Mouse (Mus musculus) heart, embryonic 12.5 days (tissue): ENCODE data around the gene Slc46a3. TPM values are rescaled to one million over a fixed set of nuclear protein-coding genes. Genes with fewer than 3 reads are reported as not detected.

Experiments used
- ATAC-seq: fragments of 200-750 bp; cut with Nextera tagmentation; 2 replicates; pipeline ENCODE4 v1.8.0; 2017; ENCODE audit warnings: moderate TSS enrichment, moderate library complexity; ENCODE audit not compliant: insufficient number of reproducible peaks, low FRiP score
- H3K27ac ChIP-seq: fragments of 300-500 bp; sonication (generic); 2 replicates; pipeline ENCODE4 v1.5.1; 2016; ENCODE audit warnings: mild to moderate bottlenecking, moderate library complexity; ENCODE audit not compliant: poor library complexity, severe bottlenecking
- H3K27me3 ChIP-seq: fragments of 300-500 bp; sonication (generic); replicated peaks from 2 replicates; pipeline ENCODE4 v1.6.1; 2016; ENCODE audit warnings: mild to moderate bottlenecking, moderate library complexity
- H3K36me3 ChIP-seq: fragments of 300-500 bp; sonication (generic); 2 replicates; pipeline ENCODE4 v1.6.1; 2016; ENCODE audit warnings: mild to moderate bottlenecking, moderate library complexity
- H3K4me1 ChIP-seq: fragments of 300-500 bp; sonication (generic); replicated peaks from 2 replicates; pipeline ENCODE4 v1.6.1; 2016; ENCODE audit warnings: mild to moderate bottlenecking
- H3K4me2 ChIP-seq: fragments of 300-500 bp; sonication (generic); 2 replicates; pipeline ENCODE4 v1.6.1; 2016; ENCODE audit warnings: mild to moderate bottlenecking, moderate library complexity
- H3K4me3 ChIP-seq: fragments of 300-500 bp; sonication (generic); 2 replicates; pipeline ENCODE4 v1.5.1; 2016; ENCODE audit warnings: mild to moderate bottlenecking
- H3K9ac ChIP-seq: fragments of 300-500 bp; sonication (generic); 2 replicates; pipeline ENCODE4 v1.6.1; 2016; ENCODE audit warnings: mild to moderate bottlenecking, moderate library complexity
- H3K9me3 ChIP-seq: fragments of 300-500 bp; sonication (generic); replicated peaks from 2 replicates; pipeline ENCODE4 v1.6.1; 2016; ENCODE audit warnings: mild to moderate bottlenecking, moderate library complexity
- WGBS: fragments of 180-500 bp; shearing (Covaris S2); methylation state at CpG from one replicate; pipeline ENCODE4 v1.1.7; 2016; 5-methylcytosine and 5-hydroxymethylcytosine counted together
- polyA plus RNA-seq: library from polyadenylated mRNA; unstranded; fragments of >200 nt; fragmentation: Nextera tagmentation; extraction: Ambion mirVana; gene quantifications from 2 replicates; pipeline ENCODE4 v1.2.1, GENCODE M21; 2016

Gene Slc46a3
- polyA plus RNA-seq, 1 experiment from 2014 or later = 2.8 TPM

GRCm38 (mm10) chr5:147870296-147870695 lies 24.3 kb downstream of the Slc46a3 start:
- no peak for ATAC-seq
- Histone ChIP-seq H3K27ac (no peak overlapping the region), H3K4me3 (no peak overlapping the region), H3K4me1 (no peaks in the 10 kb centered on the region), H3K4me2 (no peak overlapping the region), H3K9me3 (no peaks in the 10 kb centered on the region), H3K27me3 (no peaks in the 10 kb centered on the region), H3K36me3 (peaks cover 95% of the 10 kb centered on the region), H3K9ac (no peak overlapping the region)
- 78% methylated on average over 1 of the region's 1 CpGs for WGBS

GRCm38 (mm10) chr5:147869568-147869967 lies 25.0 kb downstream of the Slc46a3 start:
- Histone ChIP-seq H3K36me3 (peaks cover 94% of the 10 kb centered on the region), H3K4me2 (no peak overlapping the region), H3K4me3 (no peak overlapping the region), H3K4me1 (no peaks in the 10 kb centered on the region), H3K9me3 (no peaks in the 10 kb centered on the region), H3K27me3 (no peaks in the 10 kb centered on the region), H3K27ac (no peak overlapping the region), H3K9ac (no peak overlapping the region)
- 87% methylated on average over 6 of the region's 6 CpGs for WGBS
- no peak for ATAC-seq

DNA sequence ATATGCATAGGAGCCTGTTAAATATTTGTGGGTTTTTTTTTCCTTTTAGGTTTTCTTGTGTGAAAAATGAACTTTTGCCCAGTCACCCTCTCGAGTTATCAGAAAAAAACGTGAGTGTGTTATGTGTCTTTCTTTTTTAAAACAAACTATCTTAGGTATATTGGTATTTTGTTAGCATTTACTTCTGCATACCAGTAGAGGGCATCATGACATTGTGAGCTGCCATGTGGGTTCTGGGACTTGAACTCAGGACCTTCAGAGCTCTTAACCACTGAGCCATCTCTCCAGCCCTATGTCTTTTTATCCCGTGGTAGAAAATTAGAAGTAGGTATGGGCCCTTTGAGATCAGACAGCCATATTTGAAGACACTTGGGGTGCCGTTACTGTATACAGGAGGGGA lies 25.9 kb downstream of the Slc46a3 start:
- no peak for ATAC-seq
- Histone ChIP-seq H3K9ac (no peak overlapping the region), H3K4me1 (no peaks in the 10 kb centered on the region), H3K36me3 (peaks cover 94% of the 10 kb centered on the region), H3K27me3 (no peaks in the 10 kb centered on the region), H3K4me2 (no peak overlapping the region), H3K4me3 (no peak overlapping the region), H3K27ac (no peak overlapping the region), H3K9me3 (no peaks in the 10 kb centered on the region)
- WGBS = 90% methylated on average over 4 of the region's 4 CpGs

DNA sequence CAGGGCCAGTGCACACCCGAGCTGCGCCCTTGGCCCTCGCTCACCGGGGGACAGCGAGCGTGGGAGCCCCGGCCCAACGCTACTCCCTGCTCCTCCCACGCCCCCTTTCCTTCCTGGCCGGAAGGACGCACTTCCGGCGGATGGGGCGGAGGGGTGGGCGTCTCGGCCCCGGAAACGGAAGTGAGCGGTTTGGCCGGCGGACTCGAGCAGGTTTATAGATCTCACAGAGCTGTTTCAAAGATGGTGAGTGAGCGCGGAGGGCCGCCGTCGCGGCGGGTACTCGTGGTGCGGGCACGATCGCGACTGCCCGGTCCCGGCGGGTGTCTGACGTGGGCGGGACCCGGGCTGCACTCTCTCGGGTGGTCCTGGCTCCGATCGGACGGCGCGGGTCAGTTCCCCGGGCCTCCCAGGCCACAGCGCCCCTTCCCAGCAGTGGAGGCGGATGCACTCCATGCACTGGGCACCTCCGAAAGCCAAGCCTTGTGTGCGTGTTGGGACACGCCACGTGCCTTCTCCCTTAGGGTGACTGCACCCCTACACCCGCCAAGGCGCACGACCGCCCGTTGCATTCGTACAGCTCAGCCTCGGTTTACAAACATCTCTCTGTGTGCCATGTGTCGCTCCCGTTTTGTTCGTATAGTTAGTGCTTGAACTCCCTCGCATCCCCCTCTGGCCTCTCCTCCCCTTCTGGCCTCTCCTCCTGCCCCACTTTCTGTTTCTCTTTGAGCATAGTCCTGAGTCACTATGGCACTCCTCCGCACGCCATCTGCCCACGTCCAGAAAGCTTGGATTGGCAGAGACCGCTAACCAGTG lies 34.0 kb downstream of the Slc46a3 start, which contains the start of gene Pomp:
TSS of gene Pomp (plus strand) at position 13 of the 813 bp plus-strand sequence.
- under 1% methylated on average over 68 of the region's 68 CpGs for WGBS
- Histone ChIP-seq H3K9ac (peak within 1 kb of the TSS; percentile 88), H3K4me1 (peaks cover 13% of the 10 kb centered on the region), H3K4me3 (peak within 1 kb of the TSS; percentile 82), H3K36me3 (peaks cover 34% of the 10 kb centered on the region), H3K9me3 (no peaks in the 10 kb centered on the region), H3K4me2 (peak within 1 kb of the TSS; percentile 92), H3K27me3 (no peaks in the 10 kb centered on the region), H3K27ac (peak within 1 kb of the TSS; percentile 69)
- peak; percentile 90 for ATAC-seq

DNA sequence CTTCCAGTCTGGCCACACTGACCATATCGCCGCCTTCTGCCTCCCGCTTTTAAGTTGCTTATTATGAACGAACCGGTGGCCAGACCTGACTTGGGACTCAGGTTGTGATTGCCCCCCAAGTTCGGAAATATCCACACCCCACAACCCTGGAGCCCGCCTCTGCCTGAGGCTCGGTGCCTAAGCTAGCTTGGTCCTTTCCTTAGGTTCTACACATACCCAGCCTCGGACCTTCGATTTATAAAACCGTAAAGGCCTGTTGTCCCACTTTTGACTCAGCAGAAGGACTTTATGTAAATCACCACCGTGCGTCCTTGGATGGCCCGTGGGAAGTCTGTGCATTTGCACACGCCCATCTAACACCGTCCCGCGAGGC lies 34.6 kb downstream of the Slc46a3 start:
- peak overlapping the region; percentile 82 for H3K4me3 ChIP-seq
- no peaks in the 10 kb centered on the region for H3K27me3 ChIP-seq
- H3K36me3 ChIP-seq = peaks cover 30% of the 10 kb centered on the region
- peak overlapping the region; percentile 92 for H3K4me2 ChIP-seq
- peak overlapping the region; percentile 88 for H3K9ac ChIP-seq
- peak overlapping the region; percentile 69 for H3K27ac ChIP-seq
- peak; percentile 10; the same call in 1 of the 2 replicates for ATAC-seq
- WGBS = 2% methylated on average over 18 of the region's 18 CpGs
- H3K4me1 ChIP-seq = peaks cover 13% of the 10 kb centered on the region
- no peaks in the 10 kb centered on the region for H3K9me3 ChIP-seq

GRCm38 (mm10) chr5:147850194-147850593 lies 44.4 kb downstream of the Slc46a3 start:
- H3K4me2 ChIP-seq = peak overlapping the region; percentile 22

GRCm38 (mm10) chr5:147848164-147848863 lies 46.3 kb downstream of the Slc46a3 start:
- no peaks in the 10 kb centered on the region for H3K36me3 ChIP-seq
- H3K4me2 ChIP-seq = no peak overlapping the region
- no peak overlapping the region for H3K9ac ChIP-seq
- no peak overlapping the region for H3K4me3 ChIP-seq
- H3K27me3 ChIP-seq = no peaks in the 10 kb centered on the region
- 0 out of 2 replicates have a peak, but pooled peaks cover 2% of the 10 kb centered on the region for H3K9me3 ChIP-seq
- no peak overlapping the region for H3K27ac ChIP-seq
- H3K4me1 ChIP-seq = peaks cover 17% of the 10 kb centered on the region
- 22% methylated on average over 16 of the region's 16 CpGs for WGBS
- ATAC-seq = no peak

More at GRCm38 (mm10) chr5:147850194-147850593, 44.4 kb downstream of the Slc46a3 start:
- WGBS = 17% methylated on average over 7 of the region's 7 CpGs
- H3K4me3 ChIP-seq = no peak overlapping the region
- H3K27ac ChIP-seq = 0 out of 2 replicates have a peak overlapping the region, but pooled peaks have one; percentile 43
- ATAC-seq = 0 out of 2 replicates have a peak, but pooled peaks have one; percentile 29
- no peaks in the 10 kb centered on the region for H3K36me3 ChIP-seq
- H3K9me3 ChIP-seq = 0 out of 2 replicates have a peak, but pooled peaks cover 2% of the 10 kb centered on the region
- no peak overlapping the region for H3K9ac ChIP-seq
- no peaks in the 10 kb centered on the region for H3K27me3 ChIP-seq
- peaks cover 17% of the 10 kb centered on the region for H3K4me1 ChIP-seq

- Histone ChIP-seq H3K27me3 (no peaks in the 10 kb centered on the region), H3K9ac (no peak overlapping the region), H3K4me1 (peaks cover 17% of the 10 kb centered on the region), H3K9me3 (0 out of 2 replicates have a peak, but pooled peaks cover 2% of the 10 kb centered on the region), H3K27ac (no peak overlapping the region), H3K36me3 (no peaks in the 10 kb centered on the region), H3K4me2 (no peak overlapping the region), H3K4me3 (no peak overlapping the region)
- ATAC-seq = no peak
- WGBS = 67% methylated on average over 5 of the region's 5 CpGs
Measured at GRCm38 (mm10) chr5:147847361-147847760, 47.3 kb downstream of the Slc46a3 start.

GRCm38 (mm10) chr5:147845319-147845718 lies 49.3 kb downstream of the Slc46a3 start:
- no peaks in the 10 kb centered on the region for H3K27me3 ChIP-seq
- 59% methylated on average over 3 of the region's 3 CpGs for WGBS
- no peak for ATAC-seq
- H3K27ac ChIP-seq = no peak overlapping the region
- H3K9ac ChIP-seq = no peak overlapping the region
- 0 out of 2 replicates have a peak, but pooled peaks cover 6% of the 10 kb centered on the region for H3K4me1 ChIP-seq
- H3K9me3 ChIP-seq = 0 out of 2 replicates have a peak, but pooled peaks cover 2% of the 10 kb centered on the region
- H3K4me3 ChIP-seq = no peak overlapping the region
- H3K4me2 ChIP-seq = no peak overlapping the region
- H3K36me3 ChIP-seq = no peaks in the 10 kb centered on the region

DNA sequence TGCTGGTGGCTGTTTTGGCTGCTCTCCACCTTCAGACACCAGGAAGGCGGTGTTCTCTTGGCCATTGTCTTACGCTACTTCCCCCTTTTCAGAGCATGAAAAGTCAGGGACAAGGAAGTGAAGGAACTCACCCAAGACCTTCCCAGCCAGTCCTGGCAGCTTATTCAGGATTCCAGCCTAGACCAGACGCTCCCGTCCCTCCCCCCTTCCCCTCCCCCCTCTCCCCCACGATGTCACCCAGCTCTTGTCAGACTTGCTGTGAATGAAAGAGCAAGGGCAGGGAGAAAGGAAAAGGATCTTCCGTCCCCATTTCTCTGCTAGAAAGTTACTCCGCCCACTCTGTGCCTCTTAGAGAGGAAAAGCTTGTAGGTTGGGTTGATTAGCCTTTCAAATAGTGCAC lies 51.3 kb downstream of the Slc46a3 start:
- no peak overlapping the region for H3K4me3 ChIP-seq
- H3K9ac ChIP-seq = no peak overlapping the region
- 0 out of 2 replicates have a peak, but pooled peaks cover 3% of the 10 kb centered on the region for H3K4me1 ChIP-seq
- no peak overlapping the region for H3K27ac ChIP-seq
- H3K9me3 ChIP-seq = no peaks in the 10 kb centered on the region
- no peak overlapping the region for H3K4me2 ChIP-seq
- WGBS = 51% methylated on average over 7 of the region's 7 CpGs
- ATAC-seq = no peak
- no peaks in the 10 kb centered on the region for H3K27me3 ChIP-seq
- H3K36me3 ChIP-seq = no peaks in the 10 kb centered on the region

DNA sequence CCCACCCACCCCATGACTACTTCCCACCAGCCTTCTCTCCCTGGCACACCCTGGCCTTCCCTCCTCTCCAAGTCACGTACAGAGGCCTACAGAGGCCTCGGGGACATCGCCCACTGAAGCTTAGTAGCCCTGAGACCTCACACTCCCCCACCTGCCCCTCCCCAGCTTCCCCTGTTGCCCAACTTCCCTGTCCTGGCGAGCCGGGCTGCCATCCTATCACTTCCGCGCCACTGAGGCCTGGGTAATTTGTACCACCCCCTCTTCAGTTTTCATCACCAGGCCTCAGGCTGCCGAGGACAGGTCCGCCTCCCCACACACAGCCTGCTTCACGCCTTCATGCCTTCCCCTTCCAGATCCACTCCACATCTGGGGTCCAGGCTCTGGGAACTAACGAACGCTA lies 55.2 kb downstream of the Slc46a3 start:
- Histone ChIP-seq H3K27ac (no peak overlapping the region), H3K4me3 (no peak overlapping the region), H3K27me3 (no peaks in the 10 kb centered on the region), H3K9ac (no peak overlapping the region), H3K4me1 (peaks cover 9% of the 10 kb centered on the region), H3K9me3 (no peaks in the 10 kb centered on the region), H3K4me2 (no peak overlapping the region), H3K36me3 (no peaks in the 10 kb centered on the region)
- 66% methylated on average over 12 of the region's 12 CpGs for WGBS
- ATAC-seq = no peak
